Mouse (Mus musculus) G1E (cell line): ENCODE results near the gene Cacna1a.

ENCODE experiments used
- CTCF ChIP-seq: IDR thresholded peaks from 2 replicates; pipeline ENCODE4 v1.5.1; 2012; ENCODE audit warnings: low read depth, low read length, inconsistent platforms, mixed read lengths
- GATA1 ChIP-seq: IDR thresholded peaks from 2 replicates; pipeline ENCODE4 v1.6.1; 2012; ENCODE audit warnings: borderline replicate concordance, low read length, inconsistent platforms, mixed read lengths
- POLR2AphosphoS5 ChIP-seq: IDR thresholded peaks from 2 replicates; pipeline ENCODE4 v1.6.1; 2012; ENCODE audit warnings: low read depth, low read length, inconsistent platforms; ENCODE audit not compliant: insufficient replicate concordance
- TAL1 ChIP-seq: conservative IDR thresholded peaks from 2 replicates; pipeline ENCODE4 v1.6.1; 2012; ENCODE audit warnings: low read depth, low read length, inconsistent platforms, mixed read lengths

DNA sequence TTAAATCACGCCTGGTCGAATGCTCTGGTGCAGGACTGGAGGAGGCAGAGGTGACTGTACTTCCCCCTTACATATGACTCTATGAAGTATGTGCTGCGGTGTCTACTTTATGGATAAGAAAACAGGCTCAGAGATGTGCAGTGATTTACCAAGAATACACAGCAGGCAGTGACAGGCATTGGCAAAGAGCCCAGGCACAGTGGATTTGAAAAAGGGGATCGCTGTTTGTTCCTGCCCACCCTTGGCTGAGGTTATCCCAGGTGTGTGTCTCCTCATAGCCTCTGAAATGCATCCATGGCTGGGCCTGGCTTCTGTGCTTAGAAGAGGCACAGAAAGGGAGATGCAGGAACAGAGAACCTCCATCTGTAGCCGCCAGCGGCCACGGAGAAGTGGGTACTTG, 42.7 kb upstream of the Cacna1a start:
- no peak for TF ChIP-seq POLR2AphosphoS5
- no peak for TF ChIP-seq CTCF
- no peak for TF ChIP-seq TAL1
- TF ChIP-seq GATA1, result no peak
